Mouse (Mus musculus) olfactory bulb, adult 2 months (tissue): ENCODE results near the gene Fopnl.

Experiments
- CTCF ChIP-seq: fragments of 200-500 bp; IDR thresholded peaks from 2 replicates; pipeline ENCODE4 v1.5.1; 2012; ENCODE audit warnings: low read depth, mild to moderate bottlenecking, low read length, moderate library complexity; ENCODE audit not compliant: insufficient read depth
- POLR2A ChIP-seq: fragments of 200-500 bp; IDR thresholded peaks from 2 replicates; pipeline ENCODE4 v1.6.1; 2012; ENCODE audit warnings: mild to moderate bottlenecking, low read depth, low read length, moderate library complexity; ENCODE audit not compliant: insufficient read depth

DNA sequence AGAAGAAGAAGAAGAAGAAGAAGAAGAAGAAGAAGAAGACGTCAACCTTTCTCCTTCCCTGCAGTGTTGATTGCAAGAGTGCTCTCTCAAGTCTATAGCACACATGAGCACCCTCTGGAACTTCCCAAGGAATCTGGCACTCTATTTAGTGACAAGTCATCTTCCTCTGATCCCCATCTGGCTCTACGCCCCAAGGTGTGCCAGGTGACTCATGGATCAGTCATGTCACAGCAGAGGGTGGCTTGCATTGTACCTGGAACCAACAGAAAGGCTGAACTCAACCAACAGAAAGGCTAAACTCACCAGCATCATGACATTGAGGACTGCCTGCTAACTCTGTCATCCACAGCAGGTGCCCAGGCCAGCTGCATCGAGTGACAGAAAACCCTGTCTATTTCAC, 2.5 kb upstream of the Fopnl start:
- TF ChIP-seq CTCF = no peak
- TF ChIP-seq POLR2A = no peak
